Mouse (Mus musculus) ES-Bruce4 (cell line): ENCODE measurements around the gene Aox4. TPM values are rescaled to one million over a fixed set of nuclear protein-coding genes. Genes with fewer than 3 reads are reported as not detected.

Experiments
- H3K27ac ChIP-seq: 2 replicates; pipeline ENCODE4 v1.5.1; 2012; ENCODE audit warnings: low read length, inconsistent platforms; ENCODE audit not compliant: insufficient read depth
- H3K27me3 ChIP-seq: 2 replicates; pipeline ENCODE4 v1.6.1; 2012; ENCODE audit warnings: mild to moderate bottlenecking, low read length, inconsistent platforms; ENCODE audit not compliant: control insufficient read depth, poor library complexity, insufficient read depth, severe bottlenecking
- H3K36me3 ChIP-seq: 2 replicates; pipeline ENCODE4 v1.6.1; 2012; ENCODE audit warnings: inconsistent platforms, mild to moderate bottlenecking, low read length, moderate library complexity; ENCODE audit not compliant: control insufficient read depth, poor library complexity, insufficient read depth, severe bottlenecking
- H3K4me1 ChIP-seq: one replicate; pipeline ENCODE4 v1.8.1; 2011; ENCODE audit warnings: low read length; ENCODE audit not compliant: control insufficient read depth, insufficient read depth
- H3K4me3 ChIP-seq: 2 replicates; pipeline ENCODE4 v1.5.1; 2011; ENCODE audit warnings: low read depth, mild to moderate bottlenecking, low read length
- H3K9ac ChIP-seq: 2 replicates; pipeline ENCODE4 v1.6.1; 2012; ENCODE audit warnings: low read depth, mild to moderate bottlenecking, inconsistent platforms; ENCODE audit not compliant: poor library complexity, severe bottlenecking
- H3K9me3 ChIP-seq: replicated peaks from 2 replicates; pipeline ENCODE4 v1.6.1; 2012; ENCODE audit warnings: mild to moderate bottlenecking, low read length, inconsistent platforms; ENCODE audit not compliant: control insufficient read depth, poor library complexity, insufficient read depth, severe bottlenecking
- CTCF ChIP-seq: IDR thresholded peaks from one replicate; pipeline ENCODE4 v1.8.1; 2011; ENCODE audit warnings: low read depth, low read length
- EP300 ChIP-seq: IDR thresholded peaks from 2 replicates; pipeline ENCODE4 v1.6.1; 2011; ENCODE audit warnings: low read depth, low read length; ENCODE audit not compliant: insufficient read depth
- POLR2A ChIP-seq: IDR thresholded peaks from one replicate; pipeline ENCODE4 v1.8.1; 2011; ENCODE audit warnings: low read length; ENCODE audit not compliant: insufficient read depth
- polyA plus RNA-seq: library from polyadenylated mRNA; stranded (reverse); fragments of >200 nt; gene quantifications from 2 replicates; pipeline ENCODE4 v1.2.4, GENCODE M21; 2011; ENCODE audit warnings: low read depth; ENCODE audit not compliant: missing spikeins, insufficient read depth, insufficient read length

Gene Aox4
- polyA plus RNA-seq, 1 experiment, result not detected

GRCm38 (mm10) chr1:58307181-58307580, 97.0 kb downstream of the Aox4 start:
- Histone ChIP-seq H3K4me3 (no peak overlapping the region), H3K36me3 (no peaks in the 10 kb centered on the region), H3K9me3 (no peaks in the 10 kb centered on the region), H3K4me1 (peaks cover 3% of the 10 kb centered on the region), H3K9ac (no peak overlapping the region), H3K27me3 (no peaks in the 10 kb centered on the region), H3K27ac (no peak overlapping the region)
- TF ChIP-seq EP300, result no peak
- TF ChIP-seq POLR2A, result no peak
- no peak for TF ChIP-seq CTCF

- no peaks in the 10 kb centered on the region for H3K27me3 ChIP-seq
- no peaks in the 10 kb centered on the region for H3K9me3 ChIP-seq
- no peaks in the 10 kb centered on the region for H3K36me3 ChIP-seq
- H3K27ac ChIP-seq, result no peak overlapping the region
- no peak for TF ChIP-seq POLR2A
- no peak overlapping the region for H3K9ac ChIP-seq
- H3K4me3 ChIP-seq, result no peak overlapping the region
- peaks cover 3% of the 10 kb centered on the region for H3K4me1 ChIP-seq
Measured at GRCm38 (mm10) chr1:58308594-58308993, 98.4 kb downstream of the Aox4 start.

- no peak overlapping the region for H3K4me3 ChIP-seq
- H3K36me3 ChIP-seq, result no peaks in the 10 kb centered on the region
- no peaks in the 10 kb centered on the region for H3K27me3 ChIP-seq
- no peak overlapping the region for H3K27ac ChIP-seq
- no peak for TF ChIP-seq POLR2A
- TF ChIP-seq CTCF, result no peak
- TF ChIP-seq EP300, result no peak
- no peak overlapping the region for H3K9ac ChIP-seq
- H3K4me1 ChIP-seq, result no peaks in the 10 kb centered on the region
- no peaks in the 10 kb centered on the region for H3K9me3 ChIP-seq
Measured at GRCm38 (mm10) chr1:58309853-58310252, 99.7 kb downstream of the Aox4 start.

- Histone ChIP-seq H3K36me3 (no peaks in the 10 kb centered on the region), H3K27ac (no peak overlapping the region), H3K27me3 (no peaks in the 10 kb centered on the region), H3K9me3 (no peaks in the 10 kb centered on the region), H3K4me1 (no peaks in the 10 kb centered on the region), H3K9ac (no peak overlapping the region), H3K4me3 (no peak overlapping the region)
- no peak for TF ChIP-seq EP300
Measured at GRCm38 (mm10) chr1:58311221-58311864, 101.1 kb downstream of the Aox4 start.

GRCm38 (mm10) chr1:58313173-58313572, 103.0 kb downstream of the Aox4 start:
- no peak for TF ChIP-seq EP300
- no peak for TF ChIP-seq POLR2A
- no peak overlapping the region for H3K27ac ChIP-seq
- no peaks in the 10 kb centered on the region for H3K4me1 ChIP-seq
- H3K9ac ChIP-seq, result no peak overlapping the region
- no peaks in the 10 kb centered on the region for H3K36me3 ChIP-seq
- no peaks in the 10 kb centered on the region for H3K9me3 ChIP-seq
- no peak overlapping the region for H3K4me3 ChIP-seq
- H3K27me3 ChIP-seq, result no peaks in the 10 kb centered on the region

GRCm38 (mm10) chr1:58315532-58315931, 105.3 kb downstream of the Aox4 start:
- Histone ChIP-seq H3K36me3 (no peaks in the 10 kb centered on the region), H3K27me3 (no peaks in the 10 kb centered on the region), H3K9me3 (no peaks in the 10 kb centered on the region), H3K27ac (no peak overlapping the region), H3K4me1 (no peaks in the 10 kb centered on the region), H3K9ac (no peak overlapping the region), H3K4me3 (no peak overlapping the region)
- TF ChIP-seq EP300 (no peak), CTCF (no peak)

Other genes starting within 250 kb of the Aox4 start
- 88.7 and 99.4 TPM in 2 replicates for gene Sgo2a, start 214.4 kb upstream of the Aox4 start, polyA plus RNA-seq
- gene Kctd18, start 191.4 kb upstream of the Aox4 start, polyA plus RNA-seq, result 21.3 and 24.2 TPM in 2 replicates
- 0.37 and 0.52 TPM in 2 replicates for gene Aox1, start 180.5 kb upstream of the Aox4 start, polyA plus RNA-seq
- gene Aox3, start 97.3 kb upstream of the Aox4 start, polyA plus RNA-seq, result 0.97 and 1.5 TPM in 2 replicates
- not detected in 2 replicates for gene Aox2, start 67.9 kb downstream of the Aox4 start, polyA plus RNA-seq
- gene Bzw1, start 182.5 kb downstream of the Aox4 start, polyA plus RNA-seq, result 298 and 313 TPM in 2 replicates
- gene Clk1, start 213.7 kb downstream of the Aox4 start, polyA plus RNA-seq, result 201 and 216 TPM in 2 replicates
- 43.0 and 43.3 TPM in 2 replicates for gene Nif3l1, start 234.8 kb downstream of the Aox4 start, polyA plus RNA-seq
- gene Ppil3, start 235.1 kb downstream of the Aox4 start, polyA plus RNA-seq, result 56.1 and 59.9 TPM in 2 replicates